Mouse (Mus musculus): ENCODE results near the gene Ms4a10.

- no peak for TF ChIP-seq CTCF (IDR thresholded peaks at IDR 0.05; ENCODE audit: borderline replicate concordance, control insufficient read depth, extremely low read depth, insufficient read depth, low read length, poor library complexity)
- TF ChIP-seq POLR2A (IDR thresholded peaks at IDR 0.05; ENCODE audit: control insufficient read depth, extremely low read depth, insufficient read depth, low read length, poor library complexity): no peak
Measured at GRCm38 (mm10) chr19:10938771-10939170, 35.7 kb downstream of the Ms4a10 start.

Measured in thymus, adult 2 months (tissue).